Mouse (Mus musculus) erythroblast, adult 5-6 weeks (primary cell): ENCODE data around the gene Ccdc189. TPM values are rescaled to one million over a fixed set of nuclear protein-coding genes. Genes with fewer than 3 reads are reported as not detected.

Experiments
- ATAC-seq: replicated peaks from 2 replicates; pipeline ENCODE4 v1.8.0; 2016; ENCODE audit warnings: moderate number of reproducible peaks, mild to moderate bottlenecking, moderate TSS enrichment, inconsistent platforms; ENCODE audit not compliant: poor library complexity, low FRiP score, severe bottlenecking
- total RNA-seq, 2 experiments: library from RNA; stranded (forward) in 1 of 2; stranded (reverse) in 1 of 2; fragments of 150-400 nt in 1 of 2; fragments of 200-764, 138-1000 nt in 1 of 2; gene quantifications; 2 replicates each; pipeline versions ENCODE4 v1.2.3 to v1.2.4; 2015 to 2017; ENCODE audit warnings: low replicate concordance in 2 of 2

Ccdc189 gene
- total RNA-seq, 2 experiments from 2014 or later = 4.0 to 31.4 TPM

DNA sequence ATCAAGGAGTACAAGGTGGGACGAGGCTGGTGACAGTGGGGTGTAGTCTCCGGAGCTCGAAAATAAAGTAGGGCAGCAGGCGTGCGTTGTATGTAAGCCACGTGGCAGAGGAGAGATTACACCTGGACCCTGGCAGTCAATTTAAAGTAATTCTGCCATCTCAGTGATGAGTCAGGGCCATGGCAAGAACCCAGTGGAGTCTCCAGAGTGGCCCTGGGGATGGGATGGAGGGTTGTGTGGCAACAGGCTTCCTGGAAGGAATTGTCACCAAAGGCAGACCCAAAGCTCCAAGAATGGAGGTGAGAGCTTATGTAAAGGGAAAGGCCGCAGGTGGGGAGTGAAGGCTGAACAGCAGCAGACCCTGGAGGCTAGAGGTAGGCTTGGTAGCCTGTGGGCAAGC lies 12.2 kb upstream of the Ccdc189 start:
- no peak for ATAC-seq

DNA sequence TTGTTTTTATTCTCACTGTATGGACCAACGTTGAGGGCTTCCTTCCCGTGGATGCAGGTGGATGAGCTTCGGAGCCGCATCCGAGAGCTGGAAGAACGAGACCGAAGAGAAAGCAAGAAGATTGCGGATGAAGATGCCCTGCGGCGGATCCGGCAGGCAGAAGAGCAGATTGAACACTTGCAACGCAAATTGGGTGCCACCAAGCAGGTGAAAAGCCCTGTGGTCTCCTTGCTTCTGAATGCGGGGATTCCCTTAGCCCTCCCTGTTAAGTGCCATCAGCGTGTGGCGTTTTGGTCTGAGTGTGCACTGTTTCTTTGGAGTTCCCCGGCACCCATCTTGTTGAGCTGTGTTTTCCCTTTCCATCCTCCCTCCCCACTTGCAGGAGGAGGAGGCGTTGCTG lies 8.4 kb upstream of the Ccdc189 start:
- no peak for ATAC-seq

DNA sequence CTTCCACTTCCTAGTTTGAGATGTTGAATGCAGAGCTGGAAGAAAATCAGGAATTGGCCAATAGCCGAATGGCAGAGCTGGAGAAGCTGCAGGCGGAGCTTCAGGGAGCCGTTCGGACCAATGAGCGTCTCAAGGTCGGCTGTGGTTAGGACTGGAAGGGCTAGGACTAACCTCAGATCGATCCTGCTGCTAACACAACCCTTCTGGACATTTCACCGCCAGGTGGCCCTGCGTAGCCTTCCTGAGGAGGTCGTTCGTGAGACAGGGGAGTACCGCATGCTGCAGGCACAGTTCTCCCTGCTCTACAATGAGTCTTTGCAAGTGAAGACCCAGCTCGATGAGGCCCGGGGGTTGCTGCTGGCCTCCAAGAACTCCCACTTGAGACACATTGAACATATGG lies 4.2 kb upstream of the Ccdc189 start:
- no peak for ATAC-seq

DNA sequence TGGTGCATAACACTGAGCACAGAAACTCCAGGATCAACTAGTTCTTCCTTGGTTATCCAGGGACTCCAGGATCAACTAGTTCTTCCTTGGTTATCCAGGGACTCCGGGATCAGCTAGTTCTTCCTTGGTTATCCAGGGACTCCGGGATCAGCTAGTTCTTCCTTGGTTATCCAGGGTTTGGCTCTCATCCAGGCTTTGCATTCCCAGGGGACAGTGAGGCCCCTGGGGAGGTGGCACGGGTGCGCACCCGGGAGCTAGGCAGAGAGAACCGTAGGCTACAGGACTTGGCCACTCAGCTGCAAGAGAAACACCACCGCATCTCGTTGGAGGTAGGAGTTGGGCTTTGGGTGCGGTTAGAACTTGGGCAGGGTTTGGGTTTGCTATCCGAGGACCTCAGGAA lies 2.7 kb upstream of the Ccdc189 start:
- no peak for ATAC-seq

DNA sequence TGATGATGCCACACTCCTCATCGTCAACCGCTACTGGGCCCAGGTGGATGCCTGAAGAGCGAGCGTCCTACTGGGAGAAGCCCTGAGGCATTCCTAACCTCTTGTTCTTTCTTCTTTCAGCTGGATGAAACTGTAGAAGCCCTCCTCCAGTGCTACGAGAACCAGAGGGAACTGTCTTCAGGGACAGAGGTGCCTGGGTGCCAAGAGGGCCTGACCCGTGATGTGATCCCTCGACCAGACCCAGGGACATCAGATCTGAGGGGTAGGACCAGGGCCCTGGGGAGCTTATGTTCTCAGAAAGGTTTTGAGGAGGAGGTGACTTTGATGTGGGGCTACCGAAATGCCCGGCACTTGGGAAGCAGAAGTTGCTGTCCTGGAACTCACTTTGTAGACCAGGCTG lies 1.2 kb upstream of the Ccdc189 start:
- ATAC-seq = no peak

DNA sequence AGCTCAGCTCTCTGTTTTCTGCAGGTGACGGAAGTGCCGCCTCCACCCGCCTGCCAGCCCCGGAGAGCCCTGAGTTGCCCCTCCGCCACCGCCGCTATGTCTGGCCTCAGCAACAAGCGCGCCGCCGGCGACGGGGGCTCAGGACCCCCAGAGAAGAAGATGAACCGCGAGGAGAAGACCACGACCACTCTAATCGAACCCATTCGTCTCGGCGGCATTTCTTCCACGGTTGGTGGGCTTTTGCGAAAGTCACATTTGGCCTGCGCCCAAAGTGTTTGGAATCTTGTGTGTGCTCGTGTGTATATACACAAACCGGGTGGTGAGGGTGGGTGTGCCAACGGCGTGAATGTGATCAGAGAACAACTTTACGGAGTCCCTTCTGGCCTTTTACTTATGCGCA lies 506 bp upstream of the Ccdc189 start:
- ATAC-seq = no peak

DNA sequence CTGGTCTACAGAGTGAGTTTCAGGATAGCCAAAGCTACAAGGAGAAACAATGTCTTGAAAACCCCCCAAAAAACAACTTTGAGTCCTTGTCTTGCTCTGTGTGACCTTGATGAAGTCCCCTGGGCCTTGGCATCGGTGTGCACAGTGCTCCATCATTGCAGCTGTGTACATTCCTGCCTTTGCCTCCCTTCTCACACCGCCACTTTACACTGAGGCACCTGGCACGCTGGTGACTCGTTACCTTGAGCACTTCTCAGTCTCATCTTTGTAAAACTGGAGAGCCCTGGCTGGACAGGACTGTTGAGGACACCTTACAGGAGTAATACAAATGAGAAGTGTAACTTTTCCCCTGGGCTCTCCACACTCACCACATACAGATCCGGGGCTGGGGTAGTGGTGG lies 1.2 kb downstream of the Ccdc189 start:
- no peak for ATAC-seq

DNA sequence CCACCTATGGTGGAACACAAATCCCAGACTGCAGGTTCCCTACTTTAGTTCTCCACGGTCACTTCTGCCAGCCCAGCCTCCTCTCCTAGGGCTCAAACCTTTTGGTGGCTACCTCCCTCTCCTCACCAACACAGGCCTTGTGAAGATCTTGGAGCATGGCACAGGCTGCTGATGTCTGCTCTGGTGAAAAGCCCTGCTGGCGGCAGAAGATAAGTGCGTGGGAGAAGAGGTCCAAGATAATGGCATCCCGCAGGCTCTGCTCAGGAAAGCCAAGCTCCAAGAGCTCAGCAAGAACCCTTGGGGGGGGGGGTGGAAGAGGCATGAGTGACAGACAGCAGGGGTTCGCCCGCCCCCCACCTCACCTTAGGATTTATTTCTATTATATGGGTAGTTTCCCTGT lies 2.2 kb downstream of the Ccdc189 start:
- ATAC-seq = peak; percentile 67

DNA sequence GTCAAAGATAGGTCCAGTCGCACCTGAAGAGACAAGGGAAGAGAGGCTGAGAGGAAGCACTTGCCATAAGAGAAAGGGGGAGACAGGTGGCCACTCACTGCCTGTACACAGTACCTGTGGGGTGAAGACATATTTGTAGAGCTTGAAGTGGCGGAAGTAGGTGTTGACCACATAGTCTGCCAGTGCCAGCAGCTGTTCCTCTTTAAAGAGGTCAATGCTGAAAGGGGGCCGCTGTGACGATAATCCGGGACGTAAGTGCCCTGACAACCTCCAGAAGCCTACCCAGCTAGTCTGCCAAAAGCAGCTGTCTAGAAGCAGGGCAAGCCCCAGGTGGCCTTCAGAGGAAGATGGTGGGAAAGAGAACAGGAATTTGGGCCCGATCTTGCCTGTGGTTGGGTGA lies 3.4 kb downstream of the Ccdc189 start:
- no peak for ATAC-seq

DNA sequence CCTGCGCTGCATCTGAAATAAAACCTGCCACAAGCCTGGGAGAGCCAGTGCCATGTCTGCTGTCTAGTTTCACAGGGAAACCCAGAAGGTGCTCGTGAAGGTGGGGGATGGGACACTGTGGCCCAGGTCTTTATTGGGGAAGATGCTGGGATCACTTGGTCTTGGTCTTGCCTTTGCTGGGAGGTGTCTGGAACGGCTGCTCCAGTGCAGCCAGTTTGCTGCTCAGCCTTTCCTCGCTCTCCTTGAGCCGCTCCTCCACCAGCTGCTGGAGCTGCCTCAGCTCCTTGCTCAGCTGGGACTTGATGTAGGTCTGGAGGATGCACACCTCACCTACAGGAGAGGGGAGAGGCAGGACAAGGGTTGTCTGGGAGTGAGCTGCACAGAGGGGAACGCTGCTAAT lies 5.1 kb downstream of the Ccdc189 start:
- no peak for ATAC-seq

DNA sequence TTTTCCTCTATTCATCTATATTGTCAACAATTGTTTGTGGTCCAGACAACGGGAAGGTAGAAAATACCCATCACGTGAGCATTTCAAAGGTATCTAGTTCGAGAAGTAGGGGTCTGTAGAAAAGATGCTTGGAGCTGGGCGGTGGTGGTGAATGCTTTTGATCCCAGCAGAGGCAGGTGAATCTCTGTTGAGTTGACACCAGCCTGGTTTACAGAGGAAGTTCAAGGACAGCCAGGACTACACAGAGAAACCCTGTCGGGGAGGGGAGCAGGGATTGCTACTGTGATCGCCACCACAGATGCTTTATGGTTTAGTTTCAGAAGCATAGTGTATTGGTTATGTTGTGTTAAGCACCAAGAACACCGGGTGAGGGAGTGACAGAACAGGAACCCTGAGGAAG lies 14.3 kb downstream of the Ccdc189 start:
- ATAC-seq = no peak

DNA sequence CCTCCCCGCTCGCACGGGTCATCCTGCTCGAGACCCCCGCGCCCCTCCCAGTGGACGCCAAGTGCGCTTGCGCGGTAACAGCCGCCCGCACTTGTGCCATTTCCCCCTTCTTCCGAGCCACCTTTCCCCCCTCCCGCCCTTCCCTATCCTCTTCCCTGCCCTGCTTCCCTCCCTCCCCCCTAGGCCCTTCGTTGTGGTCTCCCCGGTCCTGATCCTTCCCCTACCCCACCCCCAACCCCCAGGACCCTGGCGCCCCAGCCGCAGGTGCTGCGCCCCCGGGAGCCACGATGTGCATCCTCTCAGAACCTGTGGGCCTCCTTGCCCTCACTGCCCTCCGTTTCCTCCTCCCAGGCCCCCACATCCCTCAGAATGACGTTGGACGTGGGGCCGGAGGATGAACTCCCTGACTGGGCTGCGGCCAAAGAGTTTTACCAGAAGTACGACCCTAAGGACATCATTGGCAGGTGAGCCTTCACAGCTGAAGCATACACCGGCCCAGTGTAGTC lies 14.8 kb downstream of the Ccdc189 start:
- ATAC-seq = peak; percentile 17

DNA sequence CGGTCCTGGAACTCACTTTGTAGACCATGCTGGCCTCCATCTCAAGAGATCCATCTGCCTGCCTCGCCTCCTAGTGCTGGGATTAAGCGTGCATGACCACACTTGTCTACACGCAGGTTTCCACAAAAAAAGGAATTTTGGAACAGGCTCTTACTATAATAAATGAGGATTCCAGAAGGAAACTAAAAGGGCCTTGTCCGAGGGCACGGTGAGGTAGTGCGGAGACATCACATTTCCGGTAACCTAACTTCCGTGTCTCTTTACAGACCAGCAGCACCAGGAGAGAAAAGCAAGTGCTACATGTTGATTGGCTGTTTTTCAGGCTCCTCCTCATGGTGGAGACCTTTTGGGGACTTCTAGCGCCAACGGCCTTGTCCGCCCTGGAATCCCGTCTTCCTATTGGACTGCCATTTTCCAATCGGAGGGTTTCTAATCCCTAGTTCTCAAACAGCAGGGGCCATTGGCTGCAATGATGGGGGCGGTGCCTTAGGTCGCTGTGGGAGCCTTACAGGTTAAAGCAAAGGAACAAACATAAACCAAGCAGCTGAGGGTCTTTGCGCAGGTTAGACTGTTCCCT lies 15.4 kb downstream of the Ccdc189 start, which contains the start of gene Phkg2:
TSS of gene Phkg2 (plus strand) at position 446 of the 577 bp plus-strand sequence.
- ATAC-seq = peak; percentile 98

DNA sequence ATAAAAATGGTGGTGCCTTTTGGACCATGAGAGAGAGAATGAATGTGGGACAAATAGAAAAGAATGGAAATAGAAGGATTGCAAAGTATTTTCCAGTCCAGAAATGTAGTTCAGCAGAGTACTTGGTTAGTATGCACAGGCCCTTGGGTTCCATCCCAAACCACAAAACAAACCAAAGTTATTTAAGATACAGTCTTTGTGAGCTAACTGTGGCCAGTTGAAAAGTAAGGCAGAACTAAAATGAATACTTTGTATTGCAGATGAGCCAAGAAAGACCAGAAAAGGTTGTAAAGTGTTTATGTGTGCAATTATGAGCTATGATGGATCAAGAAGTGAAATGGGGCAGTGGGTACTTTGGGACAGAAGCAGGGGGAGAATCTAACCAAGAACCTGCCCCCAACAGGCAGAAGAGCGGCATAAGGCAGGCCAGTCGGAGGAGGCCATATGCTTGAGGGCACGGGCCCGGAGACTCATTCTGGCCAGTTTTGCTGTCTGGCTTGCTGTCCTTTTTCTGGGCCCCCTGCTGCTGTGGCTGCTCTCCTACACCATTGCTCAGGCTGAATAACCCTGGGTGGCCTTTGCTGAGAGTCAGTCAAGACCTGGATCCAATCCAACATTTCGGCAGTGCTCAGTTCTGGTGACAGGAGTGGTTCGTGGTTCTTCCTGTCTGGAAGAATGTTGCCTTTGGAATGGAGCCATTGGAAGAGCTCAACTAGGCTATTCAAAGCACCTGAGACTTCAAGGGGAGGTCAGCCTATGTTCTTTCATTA lies 23.8 kb downstream of the Ccdc189 start:
- no peak for ATAC-seq

DNA sequence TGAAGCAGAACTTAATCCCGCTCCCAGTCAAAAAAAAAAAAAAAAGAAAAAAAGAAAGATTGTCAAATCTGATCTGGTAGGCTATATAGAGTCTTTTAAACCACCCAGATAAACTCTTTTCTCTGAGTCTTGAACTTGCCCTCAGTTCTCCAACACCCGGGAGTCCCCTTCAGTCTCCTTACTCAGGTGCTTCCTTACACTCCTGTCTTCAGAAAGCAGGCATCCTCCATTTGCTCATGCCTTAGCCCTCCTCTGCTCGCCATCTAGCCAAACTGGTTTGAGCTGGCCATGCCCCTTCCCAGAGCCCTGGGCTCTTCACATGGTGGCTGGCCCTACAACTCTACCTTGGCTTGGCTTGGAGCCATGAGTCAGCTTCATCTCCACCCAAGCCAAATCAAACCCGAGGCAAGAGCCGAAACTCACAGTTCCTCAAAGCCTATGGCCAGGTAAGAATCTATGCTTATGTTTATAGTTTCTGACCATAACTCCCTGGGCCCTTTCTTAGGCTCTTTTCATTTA lies 27.0 kb downstream of the Ccdc189 start, which contains the start of gene Tmem265:
TSS of gene Tmem265 (plus strand) at position 51 of the 519 bp plus-strand sequence.
- ATAC-seq = no peak

DNA sequence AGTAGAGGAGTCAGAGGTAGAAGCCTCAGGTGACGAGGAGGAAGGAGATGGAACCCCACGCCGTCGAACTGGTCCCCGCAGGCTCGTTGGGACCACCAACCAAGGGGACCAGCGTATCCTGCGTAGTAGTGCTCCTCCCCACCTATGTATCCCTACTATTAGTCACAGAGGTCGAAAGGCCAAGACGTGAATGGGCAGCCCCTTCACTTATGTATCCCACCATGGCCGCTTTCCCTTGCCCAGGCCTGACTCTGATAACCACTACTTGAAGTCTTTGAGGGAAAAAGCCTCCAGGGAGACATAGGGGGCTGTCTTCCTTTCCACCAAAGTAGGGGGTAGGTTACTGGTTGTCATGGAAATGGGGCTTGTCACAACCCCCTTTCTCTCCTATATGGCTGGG lies 27.8 kb downstream of the Ccdc189 start:
- 0 out of 2 replicates have a peak, but pooled peaks have one; percentile 20 for ATAC-seq

DNA sequence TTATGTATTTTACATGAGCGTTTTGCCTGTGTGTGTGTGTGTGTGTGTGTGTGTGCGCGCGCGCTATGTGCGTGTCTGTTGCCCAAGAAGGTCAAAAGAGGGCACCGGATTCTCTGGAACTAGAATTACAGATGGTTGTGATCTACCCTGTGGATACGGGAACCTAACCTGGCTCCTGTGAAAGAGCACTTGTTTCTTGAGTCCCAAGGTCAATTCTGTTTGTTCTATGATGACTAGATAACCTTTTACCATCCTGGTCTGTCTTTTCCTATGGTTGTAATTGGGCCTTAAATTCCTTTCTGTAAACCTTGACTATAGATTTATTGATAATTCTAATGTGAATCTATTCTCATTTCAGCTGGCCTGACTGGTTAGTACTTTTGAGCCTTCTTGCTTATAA lies 36.8 kb downstream of the Ccdc189 start:
- no peak for ATAC-seq

DNA sequence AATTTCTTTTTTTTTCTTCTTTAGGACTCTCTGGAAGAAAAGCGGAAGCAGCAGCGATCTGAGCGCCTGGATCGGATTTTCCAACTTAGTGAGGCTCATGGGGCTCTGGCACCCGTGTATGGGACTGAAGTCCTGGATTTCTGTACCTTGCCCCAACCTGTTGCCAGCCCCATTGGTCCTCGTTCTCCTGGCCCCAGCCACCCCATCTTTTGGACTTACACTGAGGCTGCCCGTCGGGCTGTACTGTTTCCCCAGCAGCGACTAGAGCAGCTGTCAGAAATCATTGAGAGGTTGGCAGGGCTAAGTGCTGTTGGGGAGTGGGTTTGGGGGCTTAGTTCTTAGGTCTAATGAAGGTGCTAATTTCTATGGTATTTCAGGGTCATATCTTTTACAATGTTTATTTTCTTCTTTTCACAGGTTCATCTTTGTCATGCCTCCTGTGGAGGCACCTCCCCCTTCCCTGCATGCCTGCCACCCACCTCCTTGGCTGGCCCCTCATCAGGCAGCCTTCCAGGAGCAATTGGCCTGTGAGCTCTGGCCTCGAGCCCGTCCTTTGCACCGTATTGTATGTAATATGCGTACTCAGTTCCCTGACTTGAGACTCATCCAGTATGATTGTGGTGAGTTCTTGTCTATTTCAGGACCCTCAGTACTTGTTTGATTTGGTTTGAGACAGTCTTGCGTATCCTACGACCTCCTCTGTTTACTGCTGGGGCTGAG lies 39.1 kb downstream of the Ccdc189 start:
- no peak for ATAC-seq

DNA sequence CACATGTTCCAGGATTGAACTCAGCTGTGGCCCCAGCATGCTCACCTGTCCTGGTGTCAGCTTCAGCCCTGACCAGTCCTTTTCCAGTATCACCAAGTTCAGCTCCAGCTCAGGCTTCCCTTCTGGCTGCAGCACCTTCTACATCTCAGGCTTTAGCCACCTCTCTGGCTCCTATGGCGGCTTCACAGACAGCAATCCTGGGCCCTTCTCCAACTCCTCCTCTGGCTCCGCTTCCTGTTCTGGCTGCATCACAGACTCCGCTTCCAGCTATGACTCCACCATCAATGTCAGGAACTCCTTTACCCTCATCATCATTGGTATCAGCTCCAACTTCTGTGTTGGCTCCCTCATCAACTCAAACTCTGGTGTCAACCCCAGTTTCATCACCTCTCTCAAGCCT lies 46.7 kb downstream of the Ccdc189 start:
- no peak for ATAC-seq
